Mouse (Mus musculus): ENCODE results near the gene Fgd4. TPM values are rescaled to one million over a fixed set of nuclear protein-coding genes. Genes with fewer than 3 reads are reported as not detected.
A peak's percentile ranks its signal among the peaks of the same experiment; 100 is the strongest.
"Not testable (repeated sequence)": the region's sequence is repeated elsewhere in the genome, so short reads cannot be mapped to it uniquely, and the experiment has no call there.

Fgd4 gene
- polyA plus RNA-seq, 1 experiment from 2014 or later = 6.9 TPM

DNA sequence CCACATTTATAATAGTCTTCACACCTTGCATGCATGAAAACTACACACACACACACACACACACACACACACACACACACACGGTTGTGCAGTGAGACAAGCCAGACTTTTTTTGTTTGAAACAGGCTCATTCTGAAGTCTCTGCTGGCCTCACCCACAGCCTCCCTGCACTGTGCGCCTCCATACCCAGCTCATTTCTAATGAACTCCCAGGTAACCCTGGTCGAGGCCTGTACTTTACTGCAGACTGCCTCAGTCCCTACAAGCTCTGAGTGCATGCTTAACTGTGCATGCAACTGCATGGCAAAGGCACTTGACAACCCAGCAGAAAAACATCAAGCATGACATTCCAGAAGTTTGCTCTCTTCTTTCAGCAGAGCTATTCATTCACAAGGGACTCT is 72.3 kb downstream of the Fgd4 start:
- 51% methylated on average over 3 of the region's 3 CpGs for WGBS
- no peak for TF ChIP-seq CTCF (IDR thresholded peaks at IDR 0.05; ENCODE audit: low read depth)
- H3K9me3 ChIP-seq (ENCODE audit: control insufficient read depth) = no peaks in the 10 kb centered on the region
- no peak overlapping the region for H3K27ac ChIP-seq (ENCODE audit: low read depth, low read length)
- H3K4me2 ChIP-seq (replicated peaks; ENCODE audit: low read depth) = no peak overlapping the region
- no peaks in the 10 kb centered on the region for H3K27me3 ChIP-seq (replicated peaks; ENCODE audit: control insufficient read depth, insufficient read depth, low read length)
- H3K36me3 ChIP-seq (ENCODE audit: control insufficient read depth, insufficient read depth) = no peaks in the 10 kb centered on the region
- H3K4me1 ChIP-seq (replicated peaks; ENCODE audit: control insufficient read depth, insufficient read depth, low read length) = peaks cover 4% of the 10 kb centered on the region; the same call in 1 of the 2 replicates
- H3K9ac ChIP-seq (ENCODE audit: low read depth, low read length) = no peak overlapping the region
- ATAC-seq = no peak
- H3K4me3 ChIP-seq (ENCODE audit: low read depth, low read length) = no peak overlapping the region

DNA sequence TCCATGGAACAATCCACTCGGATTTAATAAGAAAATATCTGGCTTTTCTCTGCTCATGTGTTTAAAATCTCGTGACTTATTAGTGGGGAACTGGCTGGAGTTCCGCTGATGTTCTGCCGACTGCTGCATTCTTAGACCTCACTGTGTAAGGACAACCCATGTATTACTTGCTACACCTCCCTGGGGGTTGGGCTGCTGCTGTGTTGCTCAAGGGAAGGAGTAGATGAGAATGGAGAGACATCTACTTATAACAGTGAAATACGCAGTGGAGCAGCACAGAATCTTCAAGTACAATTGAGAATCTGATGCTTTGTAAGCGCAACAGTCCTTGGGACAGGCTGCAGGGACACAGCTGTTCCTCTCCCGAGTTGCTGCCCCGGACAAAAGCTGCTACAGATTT is 73.1 kb downstream of the Fgd4 start:
- 42% methylated on average over 8 of the region's 8 CpGs for WGBS
- H3K4me1 ChIP-seq (replicated peaks; ENCODE audit: control insufficient read depth, insufficient read depth, low read length) = peaks cover 4% of the 10 kb centered on the region; the same call in 1 of the 2 replicates
- no peaks in the 10 kb centered on the region for H3K36me3 ChIP-seq (ENCODE audit: control insufficient read depth, insufficient read depth)
- no peak overlapping the region for H3K4me3 ChIP-seq (ENCODE audit: low read depth, low read length)
- ATAC-seq = no peak
- no peak overlapping the region for H3K9ac ChIP-seq (ENCODE audit: low read depth, low read length)
- no peaks in the 10 kb centered on the region for H3K9me3 ChIP-seq (ENCODE audit: control insufficient read depth)
- H3K27me3 ChIP-seq (replicated peaks; ENCODE audit: control insufficient read depth, insufficient read depth, low read length) = no peaks in the 10 kb centered on the region
- H3K27ac ChIP-seq (ENCODE audit: low read depth, low read length) = no peak overlapping the region
- H3K4me2 ChIP-seq (replicated peaks; ENCODE audit: low read depth) = peak overlapping the region; percentile 13
- TF ChIP-seq CTCF (IDR thresholded peaks at IDR 0.05; ENCODE audit: low read depth) = no peak

DNA sequence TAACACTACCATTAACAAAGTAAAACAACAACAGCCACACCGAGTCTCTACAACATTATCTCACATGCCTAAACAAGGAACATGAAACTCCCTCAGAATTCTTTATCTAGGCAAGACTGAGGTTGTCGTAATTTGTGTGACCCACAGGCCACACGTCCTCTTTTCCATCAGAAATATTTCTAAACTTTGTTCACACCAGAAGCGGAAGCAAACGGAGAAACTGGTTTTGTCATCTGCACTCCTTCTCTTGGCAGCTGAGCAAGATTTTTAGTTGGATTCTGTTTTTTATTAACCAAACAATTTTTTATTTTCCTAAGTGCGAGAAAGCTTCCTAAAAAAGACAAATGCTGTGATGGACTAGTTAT is 73.6 kb downstream of the Fgd4 start:
- no peaks in the 10 kb centered on the region for H3K27me3 ChIP-seq (replicated peaks; ENCODE audit: control insufficient read depth, insufficient read depth, low read length)
- no peak for TF ChIP-seq CTCF (IDR thresholded peaks at IDR 0.05; ENCODE audit: low read depth)
- 0 out of 2 replicates have a peak overlapping the region, but pooled peaks have one; percentile 46 for H3K27ac ChIP-seq (ENCODE audit: low read depth, low read length)
- no peak overlapping the region for H3K4me3 ChIP-seq (ENCODE audit: low read depth, low read length)
- ATAC-seq = no peak
- no peak overlapping the region for H3K9ac ChIP-seq (ENCODE audit: low read depth, low read length)
- no peaks in the 10 kb centered on the region for H3K36me3 ChIP-seq (ENCODE audit: control insufficient read depth, insufficient read depth)
- H3K4me2 ChIP-seq (replicated peaks; ENCODE audit: low read depth) = peak overlapping the region; percentile 13
- no peaks in the 10 kb centered on the region for H3K9me3 ChIP-seq (ENCODE audit: control insufficient read depth)
- 22% methylated on average over 6 of the region's 6 CpGs for WGBS
- H3K4me1 ChIP-seq (replicated peaks; ENCODE audit: control insufficient read depth, insufficient read depth, low read length) = peaks cover 4% of the 10 kb centered on the region; the same call in 1 of the 2 replicates

DNA sequence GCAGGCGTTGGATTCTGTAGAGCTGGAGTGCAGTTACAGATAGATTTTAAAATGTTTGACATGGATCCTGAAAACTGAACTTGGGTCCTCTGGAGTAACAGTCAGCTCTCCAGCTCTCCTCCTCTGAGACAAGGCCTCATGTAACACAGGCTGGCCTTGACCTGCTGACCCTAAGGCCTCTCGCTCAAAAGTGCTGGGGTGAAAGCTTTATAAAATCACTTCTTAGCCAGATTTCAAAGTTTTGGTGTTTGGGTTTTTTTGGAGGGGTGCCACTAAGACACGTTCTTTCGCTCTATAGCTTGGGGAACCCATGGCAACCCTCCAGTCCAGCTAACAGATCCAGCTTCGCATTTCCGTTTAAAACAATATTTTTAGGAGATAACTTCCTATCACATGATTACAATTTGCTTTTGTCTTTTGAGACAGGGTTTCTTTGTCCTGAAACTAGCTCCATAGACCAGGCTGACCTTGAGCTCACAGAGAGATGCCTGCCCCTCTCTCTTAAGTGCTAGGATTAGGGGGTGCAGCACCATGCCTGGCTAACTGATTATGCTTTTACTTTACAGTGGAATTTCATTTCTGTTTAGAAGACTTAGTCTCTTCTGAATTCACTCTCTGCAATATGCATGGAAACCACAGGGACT is 74.1 kb downstream of the Fgd4 start:
- 53% methylated on average over 6 of the region's 6 CpGs for WGBS
- no peaks in the 10 kb centered on the region for H3K9me3 ChIP-seq (ENCODE audit: control insufficient read depth)
- H3K4me3 ChIP-seq (ENCODE audit: low read depth, low read length) = no peak overlapping the region
- H3K9ac ChIP-seq (ENCODE audit: low read depth, low read length) = no peak overlapping the region
- ATAC-seq = no peak
- H3K36me3 ChIP-seq (ENCODE audit: control insufficient read depth, insufficient read depth) = no peaks in the 10 kb centered on the region
- peak overlapping the region; percentile 13; the same call in 1 of the 2 replicates for H3K4me2 ChIP-seq (replicated peaks; ENCODE audit: low read depth)
- TF ChIP-seq CTCF (IDR thresholded peaks at IDR 0.05; ENCODE audit: low read depth) = no peak
- no peaks in the 10 kb centered on the region for H3K27me3 ChIP-seq (replicated peaks; ENCODE audit: control insufficient read depth, insufficient read depth, low read length)
- H3K27ac ChIP-seq (ENCODE audit: low read depth, low read length) = 0 out of 2 replicates have a peak overlapping the region, but pooled peaks have one; percentile 46
- H3K4me1 ChIP-seq (replicated peaks; ENCODE audit: control insufficient read depth, insufficient read depth, low read length) = peaks cover 4% of the 10 kb centered on the region; the same call in 1 of the 2 replicates

DNA sequence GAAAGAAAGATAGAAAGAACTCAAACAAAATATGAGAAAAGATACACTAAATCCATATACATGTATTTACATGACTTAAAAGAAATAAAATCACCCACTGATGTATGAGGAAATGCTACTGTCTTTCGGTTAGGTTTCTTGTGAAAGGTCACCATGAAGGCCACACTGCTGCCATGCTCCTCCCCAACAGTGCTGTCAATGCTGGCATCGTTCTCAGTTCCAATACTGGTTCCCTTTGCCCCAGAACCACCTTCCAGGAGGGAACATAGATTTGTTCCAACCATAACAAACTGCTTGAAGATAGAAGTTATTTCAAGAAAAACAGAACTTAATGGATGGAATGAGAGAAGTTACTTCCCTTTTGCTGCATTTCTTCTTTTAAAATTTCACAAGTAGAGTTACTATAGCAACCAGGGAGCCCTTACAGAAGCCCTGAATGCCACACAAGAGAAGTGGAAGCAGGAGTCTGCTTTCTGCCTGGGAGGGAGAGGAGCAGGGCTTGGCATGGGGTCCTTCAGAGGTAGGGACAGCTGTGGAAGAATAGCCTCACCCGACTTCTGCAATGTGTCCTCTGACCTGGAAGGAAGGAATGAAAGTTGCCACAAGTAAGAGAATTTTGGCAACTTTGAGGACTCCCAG is 75.0 kb downstream of the Fgd4 start:
- H3K27ac ChIP-seq (ENCODE audit: low read depth, low read length) = no peak overlapping the region
- no peak overlapping the region for H3K4me2 ChIP-seq (replicated peaks; ENCODE audit: low read depth)
- H3K27me3 ChIP-seq (replicated peaks; ENCODE audit: control insufficient read depth, insufficient read depth, low read length) = no peaks in the 10 kb centered on the region
- WGBS = 66% methylated on average over 3 of the region's 3 CpGs
- H3K4me3 ChIP-seq (ENCODE audit: low read depth, low read length) = no peak overlapping the region
- no peaks in the 10 kb centered on the region for H3K36me3 ChIP-seq (ENCODE audit: control insufficient read depth, insufficient read depth)
- no peak for TF ChIP-seq CTCF (IDR thresholded peaks at IDR 0.05; ENCODE audit: low read depth)
- H3K4me1 ChIP-seq (replicated peaks; ENCODE audit: control insufficient read depth, insufficient read depth, low read length) = peaks cover 4% of the 10 kb centered on the region; the same call in 1 of the 2 replicates
- no peak for ATAC-seq
- H3K9me3 ChIP-seq (ENCODE audit: control insufficient read depth) = no peaks in the 10 kb centered on the region
- H3K9ac ChIP-seq (ENCODE audit: low read depth, low read length) = no peak overlapping the region

DNA sequence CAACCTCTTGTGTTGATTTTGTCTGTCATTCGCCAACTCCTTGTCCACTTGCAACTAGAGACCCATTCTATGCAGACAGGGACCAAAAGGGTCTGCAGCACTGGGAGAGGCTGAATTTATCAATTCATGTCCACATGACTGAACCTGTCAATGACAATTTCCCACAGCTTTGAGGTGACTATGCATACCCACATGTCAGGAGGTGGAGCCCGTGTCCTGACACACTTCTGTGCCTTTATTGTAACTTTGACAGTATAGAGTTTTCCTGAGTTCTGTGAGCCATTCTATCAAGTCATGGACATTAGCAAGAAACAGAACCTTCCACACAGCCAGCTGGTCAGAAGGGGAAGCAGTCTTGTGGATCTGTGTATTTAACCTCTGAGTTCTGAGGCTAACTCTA is 76.7 kb downstream of the Fgd4 start:
- Histone ChIP-seq H3K27me3 (replicated peaks; ENCODE audit: control insufficient read depth, insufficient read depth, low read length) (no peaks in the 10 kb centered on the region), H3K9me3 (ENCODE audit: control insufficient read depth) (no peaks in the 10 kb centered on the region), H3K4me1 (replicated peaks; ENCODE audit: control insufficient read depth, insufficient read depth, low read length) (peaks cover 4% of the 10 kb centered on the region; the same call in 1 of the 2 replicates), H3K4me2 (replicated peaks; ENCODE audit: low read depth) (no peak overlapping the region), H3K36me3 (ENCODE audit: control insufficient read depth, insufficient read depth) (no peaks in the 10 kb centered on the region), H3K27ac (ENCODE audit: low read depth, low read length) (no peak overlapping the region), H3K9ac (ENCODE audit: low read depth, low read length) (no peak overlapping the region), H3K4me3 (ENCODE audit: low read depth, low read length) (no peak overlapping the region)
- ATAC-seq = no peak
- 83% methylated on average over 2 of the region's 2 CpGs for WGBS
- TF ChIP-seq CTCF (IDR thresholded peaks at IDR 0.05; ENCODE audit: low read depth) = no peak

DNA sequence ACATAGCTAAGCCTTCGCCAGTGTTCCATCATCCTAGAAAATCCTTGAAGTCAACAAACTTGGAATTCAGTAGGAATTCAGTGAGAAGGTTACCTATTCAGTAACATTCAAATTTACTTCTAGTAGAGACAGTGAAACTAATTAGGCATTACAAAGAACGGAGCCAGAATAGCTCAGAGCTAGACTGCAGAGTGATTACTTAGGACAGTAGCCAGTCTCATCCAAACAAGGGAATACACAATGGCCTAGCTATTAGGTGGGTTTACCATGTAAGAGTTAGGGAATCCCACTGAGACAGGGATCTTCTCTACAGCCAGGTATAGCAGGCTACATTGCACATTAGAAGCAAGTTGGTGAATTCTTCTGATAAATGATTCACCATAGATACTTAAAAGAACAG is 77.5 kb downstream of the Fgd4 start:
- not testable (repeated sequence) for H3K36me3 ChIP-seq (ENCODE audit: control insufficient read depth, insufficient read depth); H3K4me2 ChIP-seq (replicated peaks; ENCODE audit: low read depth); H3K4me1 ChIP-seq (replicated peaks; ENCODE audit: control insufficient read depth, insufficient read depth, low read length); H3K4me3 ChIP-seq (ENCODE audit: low read depth, low read length); H3K9me3 ChIP-seq (ENCODE audit: control insufficient read depth); ATAC-seq; H3K27me3 ChIP-seq (replicated peaks; ENCODE audit: control insufficient read depth, insufficient read depth, low read length); H3K9ac ChIP-seq (ENCODE audit: low read depth, low read length); H3K27ac ChIP-seq (ENCODE audit: low read depth, low read length)
- 81% methylated on average over 2 of the region's 2 CpGs for WGBS

Measured in intestine, postnatal 0 days (tissue).